Mouse (Mus musculus): ENCODE data around the gene Casz1. TPM values are rescaled to one million over a fixed set of nuclear protein-coding genes. Genes with fewer than 3 reads are reported as not detected.

Gene Casz1
- total RNA-seq, 2 experiments from 2014 or later, result 1.1 to 2.5 TPM

DNA sequence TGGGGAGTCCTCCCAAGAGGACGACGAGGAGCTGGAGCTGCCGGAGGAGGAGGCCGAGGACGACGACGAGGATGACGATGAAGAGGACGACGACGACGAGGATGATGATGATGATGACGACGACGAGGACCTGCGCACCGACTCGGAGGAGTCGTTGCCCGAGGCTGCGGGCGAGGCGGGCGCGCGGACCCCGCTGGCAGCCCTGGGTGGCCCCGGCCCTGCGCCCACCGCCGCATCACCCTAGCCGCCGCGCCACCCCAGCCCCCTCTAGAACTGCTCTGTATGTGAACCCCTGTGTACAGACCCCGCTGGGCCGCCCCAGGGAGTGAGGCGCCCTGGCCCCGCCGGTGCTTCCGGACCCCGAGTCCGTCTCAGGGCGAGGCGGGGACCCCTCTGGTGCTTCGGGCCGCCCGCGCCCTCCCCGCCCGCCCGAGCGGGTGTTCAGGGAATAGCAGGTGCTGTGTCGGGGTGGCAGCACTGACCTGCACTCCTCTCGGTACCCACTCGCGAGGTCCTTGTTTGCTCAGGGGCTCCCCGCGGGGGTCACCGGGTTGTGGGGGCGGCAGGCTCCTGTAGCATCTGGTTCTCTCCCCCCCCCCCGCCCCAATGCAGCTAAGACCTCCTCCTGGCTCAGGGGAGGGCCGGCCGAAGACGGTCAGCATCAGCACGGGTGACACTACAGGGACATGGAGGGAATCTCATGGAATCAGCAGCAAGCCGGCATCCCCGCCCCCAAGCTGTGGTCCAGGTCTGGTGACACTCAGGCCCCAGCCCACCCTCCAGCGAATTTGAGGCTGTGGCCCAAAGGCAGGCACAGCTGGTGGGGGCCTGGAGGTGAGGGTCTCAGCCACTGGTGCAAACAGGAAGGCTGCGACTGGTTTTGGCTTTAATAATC is 148.3 kb downstream of the Casz1 start:
- no peak for ATAC-seq (replicated peaks; ENCODE audit: low FRiP score, poor library complexity, severe bottlenecking)

- ATAC-seq (replicated peaks; ENCODE audit: low FRiP score, poor library complexity, severe bottlenecking), result no peak
Measured at GRCm38 (mm10) chr4:148955131-148955813, 151.0 kb downstream of the Casz1 start.

GRCm38 (mm10) chr4:148960011-148960410 is 155.8 kb downstream of the Casz1 start:
- no peak for ATAC-seq (replicated peaks; ENCODE audit: low FRiP score, poor library complexity, severe bottlenecking)

DNA sequence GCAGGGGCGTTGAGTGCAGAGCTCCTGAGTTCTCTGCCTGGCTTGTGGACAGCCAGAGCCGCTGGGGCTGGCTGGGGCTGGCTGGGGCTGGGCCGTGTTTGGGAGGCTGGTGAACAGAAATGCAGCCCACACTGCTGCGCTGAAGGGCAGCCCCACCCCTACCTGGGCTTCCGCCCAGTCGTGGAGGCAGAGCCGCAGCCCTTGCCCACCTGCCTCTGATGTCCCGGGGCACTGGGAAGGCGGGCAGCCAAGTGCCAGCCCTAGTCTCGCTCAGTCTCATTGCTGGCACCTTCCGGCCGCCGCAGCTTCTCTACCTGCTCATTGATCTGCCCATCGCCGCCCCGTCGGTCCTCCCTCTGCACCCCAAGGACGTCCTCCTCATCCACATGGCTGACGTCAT is 156.9 kb downstream of the Casz1 start:
- ATAC-seq (replicated peaks; ENCODE audit: low FRiP score, poor library complexity, severe bottlenecking), result no peak

DNA sequence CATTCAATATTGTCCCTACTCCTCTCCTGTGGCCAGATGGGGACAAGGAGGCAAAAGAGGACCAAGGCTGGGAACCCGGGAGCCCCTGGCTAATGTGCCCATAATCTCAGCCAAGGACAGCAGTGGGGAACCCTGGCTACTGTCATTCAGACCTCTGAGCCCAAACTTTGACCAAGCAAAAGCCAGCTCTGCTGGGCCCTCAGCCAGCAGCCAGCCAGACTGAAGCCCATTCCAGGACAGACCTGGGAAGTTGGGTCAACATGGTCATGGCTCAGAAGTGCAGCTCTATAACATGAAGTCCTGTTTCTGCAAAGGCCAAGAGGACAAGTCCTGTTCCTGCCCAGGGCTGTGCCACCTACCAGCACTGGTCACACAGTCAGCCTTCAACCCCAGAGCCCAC is 157.9 kb downstream of the Casz1 start:
- no peak for ATAC-seq (replicated peaks; ENCODE audit: low FRiP score, poor library complexity, severe bottlenecking)

DNA sequence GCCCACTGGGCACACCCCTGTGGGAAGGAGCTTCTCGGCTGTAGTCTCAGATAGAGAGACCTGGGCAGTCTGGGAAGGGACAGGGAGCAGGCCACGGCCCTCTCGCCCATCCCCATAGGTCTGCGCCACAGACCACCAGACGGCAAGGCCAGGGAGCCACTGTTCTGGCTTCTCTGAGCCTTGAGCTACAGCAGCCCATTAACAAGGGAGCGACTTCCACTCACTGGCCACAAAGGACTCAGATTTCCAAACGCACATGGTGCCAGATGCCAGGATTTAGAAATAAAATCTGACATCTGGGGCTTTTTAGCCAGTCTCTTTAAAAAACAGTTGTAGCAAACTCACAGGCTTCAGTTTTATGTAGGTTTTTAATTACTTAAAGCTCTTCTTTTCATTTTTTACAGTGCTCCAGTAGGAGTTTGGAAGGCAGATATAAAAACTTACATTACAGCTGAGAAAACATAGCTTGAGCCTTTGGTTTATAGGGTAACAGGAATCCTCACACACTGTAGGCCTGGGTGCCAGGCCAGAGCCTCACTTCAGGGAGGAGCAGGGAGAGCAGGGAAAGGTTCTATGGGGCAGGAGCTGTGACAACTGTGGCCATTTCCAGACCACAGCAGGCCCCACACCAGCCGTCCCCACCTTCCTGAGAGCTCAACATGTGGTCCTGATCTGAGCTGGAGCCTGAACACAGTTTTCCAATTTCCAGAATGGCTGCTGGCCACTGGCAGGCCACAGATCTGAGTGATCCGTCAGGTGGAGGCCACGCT is 160.5 kb downstream of the Casz1 start:
- no peak for ATAC-seq (replicated peaks; ENCODE audit: low FRiP score, poor library complexity, severe bottlenecking)

- ATAC-seq (replicated peaks; ENCODE audit: low FRiP score, poor library complexity, severe bottlenecking), result no peak
Measured at GRCm38 (mm10) chr4:148966132-148966531, 161.9 kb downstream of the Casz1 start.

DNA sequence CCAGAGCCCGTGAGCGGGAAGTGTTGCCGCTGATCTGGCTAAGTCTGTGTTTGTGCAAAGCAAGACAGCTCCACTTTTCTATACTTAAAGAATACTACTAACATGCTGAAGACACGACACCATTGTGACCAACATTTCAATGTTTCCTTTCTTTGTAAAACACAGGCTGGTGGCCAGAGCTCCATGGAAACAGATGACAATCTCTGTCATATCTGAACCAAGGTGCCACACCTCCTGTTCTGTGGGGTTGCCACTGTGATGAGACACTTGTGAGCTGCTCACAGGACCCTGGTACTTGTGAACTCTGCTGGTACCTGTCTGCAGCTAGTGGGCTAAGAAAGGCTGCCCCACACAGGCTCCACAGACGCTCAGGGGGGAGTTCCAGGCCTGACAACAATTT is 164.6 kb downstream of the Casz1 start:
- ATAC-seq (replicated peaks; ENCODE audit: low FRiP score, poor library complexity, severe bottlenecking), result no peak

DNA sequence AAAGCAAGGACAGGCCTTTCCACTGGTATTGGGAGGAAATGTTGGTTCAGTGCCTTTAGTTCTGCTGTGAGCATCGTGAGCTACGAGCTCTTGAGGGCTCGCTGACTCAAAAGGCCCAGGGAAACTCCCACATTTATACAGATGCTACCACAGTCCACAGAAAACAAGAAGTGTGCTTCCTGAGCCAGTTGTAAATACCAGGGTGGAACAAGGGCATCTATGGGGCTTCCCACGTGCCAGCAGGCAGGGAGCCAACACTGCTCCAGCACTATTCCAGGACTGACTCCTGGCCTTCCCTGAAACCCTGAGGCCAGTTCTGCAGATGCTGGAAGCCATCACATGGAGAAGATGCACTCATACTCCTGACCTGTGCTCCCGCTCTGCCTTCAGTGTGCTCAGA is 165.4 kb downstream of the Casz1 start:
- ATAC-seq (replicated peaks; ENCODE audit: low FRiP score, poor library complexity, severe bottlenecking), result no peak

DNA sequence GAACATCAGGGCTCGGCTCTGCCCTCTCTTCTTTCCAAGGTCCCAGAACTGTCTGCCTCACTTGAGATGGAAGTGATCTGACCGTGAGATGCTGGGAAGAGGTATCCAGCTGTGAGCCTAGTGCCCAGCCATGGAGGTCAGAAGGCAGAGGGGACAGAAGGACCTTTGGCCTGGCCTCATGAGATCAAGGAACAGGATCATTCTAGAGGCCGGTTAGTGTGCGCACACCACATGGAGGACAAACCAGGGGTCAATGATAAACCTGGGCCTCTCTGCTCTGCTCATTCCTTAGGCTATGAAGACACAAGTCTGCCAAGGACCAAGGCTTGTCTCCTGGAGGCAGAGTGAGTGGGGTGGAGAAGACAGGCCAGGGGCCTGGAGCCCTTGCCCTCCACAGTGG is 166.5 kb downstream of the Casz1 start:
- no peak for ATAC-seq (replicated peaks; ENCODE audit: low FRiP score, poor library complexity, severe bottlenecking)

GRCm38 (mm10) chr4:148971613-148972242 is 167.5 kb downstream of the Casz1 start:
- ATAC-seq (replicated peaks; ENCODE audit: low FRiP score, poor library complexity, severe bottlenecking), result no peak

DNA sequence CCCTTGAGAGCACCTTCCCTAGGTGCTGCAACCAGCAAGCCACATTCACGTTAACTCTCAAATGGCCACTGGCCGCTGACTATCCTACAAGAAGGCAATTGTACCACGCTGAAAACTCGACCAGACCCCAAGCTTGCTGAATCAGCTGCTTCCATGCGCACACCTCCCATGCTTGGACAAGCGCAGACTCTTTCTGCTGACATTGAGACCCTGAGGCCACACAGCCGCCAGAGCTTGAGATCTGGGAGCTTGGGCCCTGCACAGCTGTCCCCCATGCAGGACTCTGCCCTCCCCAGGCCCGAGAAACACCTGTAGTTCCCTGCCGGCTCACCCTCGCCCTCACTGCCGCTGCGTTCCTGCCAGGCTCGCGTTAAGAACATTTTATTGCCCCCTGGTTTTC is 168.5 kb downstream of the Casz1 start:
- no peak for ATAC-seq (replicated peaks; ENCODE audit: low FRiP score, poor library complexity, severe bottlenecking)

DNA sequence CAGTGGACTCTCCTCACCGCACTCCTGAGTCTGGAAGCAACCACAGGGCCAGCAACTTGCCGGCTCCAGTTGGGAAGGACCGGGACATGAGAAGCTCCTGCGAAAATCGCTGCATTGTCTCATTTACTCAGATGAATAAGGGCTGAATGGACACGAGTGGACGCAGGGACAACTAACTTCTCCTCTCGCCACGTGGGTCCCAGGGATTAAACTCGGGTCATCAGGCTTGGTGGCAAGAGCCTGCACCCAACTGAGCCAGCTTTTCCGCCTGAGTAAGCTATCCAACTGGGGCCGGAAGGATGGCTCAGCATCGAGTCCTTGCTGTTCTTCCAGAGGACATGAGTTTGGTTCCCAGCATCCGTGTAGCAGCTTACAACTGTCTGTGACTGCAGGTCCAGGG is 169.2 kb downstream of the Casz1 start:
- ATAC-seq (replicated peaks; ENCODE audit: low FRiP score, poor library complexity, severe bottlenecking), result no peak

DNA sequence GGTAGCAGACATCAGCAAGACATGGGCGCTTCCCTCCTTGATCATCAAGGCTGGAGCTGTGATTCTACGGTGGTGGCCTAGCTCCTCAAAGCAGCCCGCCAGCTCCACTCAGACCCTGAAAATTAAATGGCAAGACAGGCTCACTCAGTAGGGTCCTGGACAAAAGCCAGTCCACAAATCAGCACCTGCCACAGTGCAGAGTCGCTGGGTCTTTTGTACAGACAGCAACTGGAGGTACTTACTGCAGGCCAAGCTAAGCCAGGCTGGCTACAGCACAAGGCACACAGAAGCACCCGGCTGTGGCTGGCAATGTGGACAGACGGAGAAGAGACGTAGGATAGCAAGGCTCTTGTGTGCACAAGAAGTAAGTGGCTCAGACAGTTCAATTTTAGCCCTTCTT is 170.6 kb downstream of the Casz1 start:
- ATAC-seq (replicated peaks; ENCODE audit: low FRiP score, poor library complexity, severe bottlenecking), result no peak

- no peak for ATAC-seq (replicated peaks; ENCODE audit: low FRiP score, poor library complexity, severe bottlenecking)
Measured at GRCm38 (mm10) chr4:148978221-148978855, 174.1 kb downstream of the Casz1 start.

GRCm38 (mm10) chr4:148978926-148979325 is 174.7 kb downstream of the Casz1 start:
- no peak for ATAC-seq (replicated peaks; ENCODE audit: low FRiP score, poor library complexity, severe bottlenecking)

GRCm38 (mm10) chr4:148979837-148980236 is 175.6 kb downstream of the Casz1 start:
- ATAC-seq (replicated peaks; ENCODE audit: low FRiP score, poor library complexity, severe bottlenecking), result no peak

DNA sequence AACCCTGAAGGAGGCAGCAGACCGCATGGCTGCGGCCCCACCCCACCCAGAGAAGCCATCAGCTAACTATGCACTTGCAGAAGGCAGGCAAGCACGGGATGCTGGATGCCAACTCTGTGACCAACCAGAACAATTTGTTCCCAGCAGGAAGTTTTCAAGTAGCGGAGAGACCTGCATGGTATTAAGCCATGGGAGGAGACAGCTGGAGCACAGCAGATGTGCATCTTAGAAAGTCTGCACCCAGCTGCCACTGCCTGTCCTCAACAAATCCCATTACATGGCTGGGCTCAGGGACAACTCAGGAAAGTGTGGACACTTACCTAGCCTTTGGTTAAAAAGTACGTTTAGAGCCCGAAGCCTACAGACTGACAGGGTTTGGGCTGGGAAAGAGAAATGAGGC is 178.0 kb downstream of the Casz1 start:
- no peak for ATAC-seq (replicated peaks; ENCODE audit: low FRiP score, poor library complexity, severe bottlenecking)

- no peak for ATAC-seq (replicated peaks; ENCODE audit: low FRiP score, poor library complexity, severe bottlenecking)
Measured at GRCm38 (mm10) chr4:148984701-148985540, 180.7 kb downstream of the Casz1 start.

All from erythroid progenitor cell, adult 5-6 weeks (primary cell).